Mouse (Mus musculus) monocyte, adult 2 months (primary cell): ENCODE results near the gene Tbx4.

Experiments
- DNase-seq, 2 experiments: peaks; one replicate each; pipeline ENCODE4 v3.0.0; 2022; ENCODE audit warnings: low spot score in 2 of 2, low read depth in 1 of 2

Tbx4 gene

GRCm38 (mm10) chr11:85960273-85960672 is 74.1 kb downstream of the Tbx4 start:
- no peak for DNase-seq

GRCm38 (mm10) chr11:85961498-85961897 is 75.3 kb downstream of the Tbx4 start:
- no peak for DNase-seq
